Mouse (Mus musculus) liver, postnatal 0 days (tissue): ENCODE data around the gene Zfp580.

Source experiments
- CTCF ChIP-seq: sonication (generic); IDR thresholded peaks from 2 replicates; pipeline ENCODE4 v1.5.1; 2016; ENCODE audit warnings: antibody characterized with exemption, low read depth
- EP300 ChIP-seq: IDR thresholded peaks from 2 replicates; pipeline ENCODE4 v1.6.1; 2016; ENCODE audit warnings: antibody characterized with exemption, low read depth, mild to moderate bottlenecking

- TF ChIP-seq EP300 (no peak), CTCF (no peak)
Observed at GRCm38 (mm10) chr7:5081939-5082338, 30.6 kb downstream of the Zfp580 start.
